Mouse (Mus musculus): ENCODE data around the gene Atp1a2.
"Not testable (repeated sequence)": the region's sequence is repeated elsewhere in the genome, so short reads cannot be mapped to it uniquely, and the experiment has no call there.

The Atp1a2 gene

GRCm38 (mm10) chr1:172273386-172273785 is 24.5 kb downstream of the Atp1a2 start:
- no peak for DNase-seq (ENCODE audit: low spot score in 2 of 2)

GRCm38 (mm10) chr1:172271765-172272164 is 26.1 kb downstream of the Atp1a2 start:
- no peak for DNase-seq (ENCODE audit: low spot score in 2 of 2)

GRCm38 (mm10) chr1:172271208-172271607 is 26.7 kb downstream of the Atp1a2 start:
- no peak for DNase-seq (ENCODE audit: low spot score in 2 of 2)

GRCm38 (mm10) chr1:172261477-172262078 is 36.3 kb downstream of the Atp1a2 start, which contains the start of gene Igsf8:
TSS of gene Igsf8 (plus strand) at chr1:172261641.
- no peak for DNase-seq (ENCODE audit: low spot score in 2 of 2)

GRCm38 (mm10) chr1:172258314-172258713 is 39.5 kb downstream of the Atp1a2 start, which contains the start of gene Atp1a4:
TSS of gene Atp1a4 (minus strand) at chr1:172258414.
- DNase-seq (ENCODE audit: low spot score in 2 of 2), result no peak

- DNase-seq (ENCODE audit: low spot score in 2 of 2), result no peak
Observed at GRCm38 (mm10) chr1:172247679-172248078, 50.2 kb downstream of the Atp1a2 start.

GRCm38 (mm10) chr1:172247216-172247615 is 50.6 kb downstream of the Atp1a2 start:
- DNase-seq (ENCODE audit: low spot score in 2 of 2), result no peak

GRCm38 (mm10) chr1:172244645-172245044 is 53.2 kb downstream of the Atp1a2 start:
- not testable (repeated sequence) for DNase-seq (ENCODE audit: low spot score in 2 of 2)

GRCm38 (mm10) chr1:172243547-172244205 is 54.2 kb downstream of the Atp1a2 start:
- no peak for DNase-seq (ENCODE audit: low spot score in 2 of 2)

GRCm38 (mm10) chr1:172242401-172242800 is 55.5 kb downstream of the Atp1a2 start:
- no peak for DNase-seq (ENCODE audit: low spot score in 2 of 2)

GRCm38 (mm10) chr1:172240945-172241708 is 56.7 kb downstream of the Atp1a2 start:
- DNase-seq (ENCODE audit: low spot score in 2 of 2), result no peak

GRCm38 (mm10) chr1:172229215-172229614 is 68.6 kb downstream of the Atp1a2 start:
- DNase-seq (ENCODE audit: low spot score in 2 of 2), result no peak

GRCm38 (mm10) chr1:172228209-172228608 is 69.7 kb downstream of the Atp1a2 start:
- DNase-seq (ENCODE audit: low spot score in 2 of 2), result no peak

Measured in frontal cortex, postnatal 10 days (tissue).